Mouse (Mus musculus) spleen, adult 2 months (tissue): ENCODE measurements around the gene Fam219b. TPM values are rescaled to one million over a fixed set of nuclear protein-coding genes. Genes with fewer than 3 reads are reported as not detected.

Experiments used
- DNase-seq, 2 experiments: peaks; one replicate each; pipeline versions ENCODE4 v3.0.0 to v3.0.0-alpha.2; 2012 to 2021; ENCODE audit warnings: low spot score in 2 of 2, low read depth in 1 of 2
- H3K27ac ChIP-seq: fragments of 200-500 bp; 2 replicates; pipeline ENCODE4 v1.5.1; 2012; ENCODE audit warnings: low read length, inconsistent platforms; ENCODE audit not compliant: insufficient read depth
- H3K27me3 ChIP-seq: fragments of 200-500 bp; 2 replicates; pipeline ENCODE4 v1.6.1; 2012; ENCODE audit warnings: mild to moderate bottlenecking, moderate library complexity, low read length, inconsistent platforms; ENCODE audit not compliant: control insufficient read depth, insufficient read depth
- H3K36me3 ChIP-seq: fragments of 200-500 bp; 2 replicates; pipeline ENCODE4 v1.6.1; 2012; ENCODE audit warnings: mild to moderate bottlenecking, low read length, inconsistent platforms; ENCODE audit not compliant: control insufficient read depth, insufficient read depth
- H3K4me1 ChIP-seq: fragments of 200-500 bp; 2 replicates; pipeline ENCODE4 v1.6.1; 2011; ENCODE audit warnings: inconsistent platforms; ENCODE audit not compliant: control insufficient read depth, insufficient read depth, insufficient read length
- H3K4me3 ChIP-seq: fragments of 200-500 bp; 2 replicates; pipeline ENCODE4 v1.5.1; 2011; ENCODE audit warnings: mild to moderate bottlenecking, inconsistent platforms; ENCODE audit not compliant: insufficient read depth, insufficient read length; ENCODE audit errors: extremely low read depth
- CTCF ChIP-seq: fragments of 200-500 bp; IDR thresholded peaks from 2 replicates; pipeline ENCODE4 v1.5.1; 2011; ENCODE audit warnings: mild to moderate bottlenecking, inconsistent platforms; ENCODE audit not compliant: insufficient read depth, insufficient read length, insufficient replicate concordance; ENCODE audit errors: extremely low read depth
- POLR2A ChIP-seq: fragments of 200-500 bp; IDR thresholded peaks from 2 replicates; pipeline ENCODE4 v1.6.1; 2011; ENCODE audit warnings: low read depth, low read length, inconsistent platforms
- WGBS: fragments of 180-500 bp; shearing (Covaris S2); methylation state at CpG from one replicate; pipeline ENCODE4 v1.1.7; 2018; 5-methylcytosine and 5-hydroxymethylcytosine counted together
- polyA plus RNA-seq: library from polyadenylated mRNA; depleted of rRNA; stranded (reverse); fragments of >200 nt; gene quantifications from 2 replicates; pipeline ENCODE4 v1.2.3, GENCODE M21; 2012; rRNA removed

Gene Fam219b
- 4.1 and 14.5 TPM in 2 replicates for polyA plus RNA-seq

DNA sequence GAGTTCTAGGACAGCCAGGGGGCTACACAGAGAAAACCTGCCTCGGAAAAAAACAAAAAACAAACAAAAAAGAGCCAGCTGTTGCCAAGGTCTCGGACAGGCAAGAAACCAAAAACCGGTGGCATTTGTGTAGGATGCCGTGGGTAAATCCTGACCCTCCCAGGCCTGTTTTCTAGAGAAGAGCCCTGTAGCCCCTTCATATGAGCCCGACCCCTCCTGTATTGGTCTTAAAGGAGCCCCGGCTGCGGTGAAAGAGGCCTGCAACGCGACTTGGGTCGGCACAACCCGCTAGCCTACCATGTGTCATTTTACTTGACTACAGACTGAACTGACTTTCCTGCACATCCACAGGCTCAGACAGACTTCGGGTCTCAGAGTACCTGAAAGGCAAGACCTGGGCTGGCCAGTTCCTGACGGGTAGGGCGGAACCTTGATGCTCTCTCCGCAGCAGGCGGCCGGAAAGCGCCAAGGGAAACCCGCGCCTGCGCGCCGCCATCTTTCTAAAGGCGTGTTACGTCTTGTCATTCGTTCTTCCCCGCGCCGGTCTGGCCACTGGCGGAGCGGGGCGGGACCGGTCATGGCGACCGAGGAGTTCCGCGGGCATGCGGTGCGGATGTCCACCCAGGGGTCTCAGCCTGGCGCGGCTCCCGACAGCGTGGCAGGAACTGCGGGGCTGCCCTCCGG, at the start of gene Fam219b:
Fam219b (plus strand) TSS at position 485 of the 684 bp plus-strand sequence.
- peaks cover 2% of the 10 kb centered on the region; the same call in 1 of the 2 replicates for H3K4me1 ChIP-seq

GRCm38 (mm10) chr9:57487807-57488206, 49.5 kb upstream of the Fam219b start:
- Histone ChIP-seq H3K36me3 (no peaks in the 10 kb centered on the region), H3K4me3 (no peak overlapping the region), H3K27me3 (no peaks in the 10 kb centered on the region), H3K4me1 (no peaks in the 10 kb centered on the region), H3K27ac (no peak overlapping the region)
- TF ChIP-seq POLR2A (no peak), CTCF (no peak)
- no peak for DNase-seq
- WGBS, result 73% methylated on average over 7 of the region's 7 CpGs

More for the DNA sequence above, at the start of gene Fam219b:
- Histone ChIP-seq H3K27me3 (no peaks in the 10 kb centered on the region), H3K4me3 (peak within 1 kb of the TSS; percentile 59), H3K36me3 (peaks cover 4% of the 10 kb centered on the region), H3K27ac (peak within 1 kb of the TSS; percentile 37)
- WGBS, result 3% methylated on average over 45 of the region's 45 CpGs
- DNase-seq, result peak; percentile 51 to 85
- TF ChIP-seq CTCF (no peak), POLR2A (no peak; the same call in 1 of the 2 replicates)

DNA sequence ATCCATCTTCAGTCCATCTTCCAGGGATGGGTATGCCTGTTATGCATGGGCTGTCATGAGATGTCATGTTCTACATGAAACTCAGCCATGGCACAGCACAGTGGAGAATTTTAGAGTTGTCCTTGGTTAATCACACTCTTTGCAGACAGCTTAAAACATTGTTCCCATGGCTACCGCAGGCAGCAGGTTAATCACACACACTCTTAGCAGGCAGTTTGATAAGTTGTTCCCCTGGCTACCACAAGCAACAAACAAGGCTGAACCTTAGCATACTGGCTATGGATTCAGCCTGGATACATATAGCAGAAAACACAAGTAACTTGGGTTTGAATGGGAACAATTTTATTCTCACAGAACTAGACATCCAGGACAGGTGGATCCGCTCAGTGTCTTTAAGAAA, 43.8 kb upstream of the Fam219b start:
- Histone ChIP-seq H3K36me3 (no peaks in the 10 kb centered on the region), H3K27ac (no peak overlapping the region), H3K4me1 (no peaks in the 10 kb centered on the region), H3K4me3 (no peak overlapping the region), H3K27me3 (no peaks in the 10 kb centered on the region)
- 94% methylated on average over 2 of the region's 2 CpGs for WGBS
- DNase-seq, result no peak
- TF ChIP-seq CTCF, result no peak
- no peak for TF ChIP-seq POLR2A

- DNase-seq, result no peak
- Histone ChIP-seq H3K4me1 (no peaks in the 10 kb centered on the region), H3K4me3 (no peak overlapping the region), H3K36me3 (no peaks in the 10 kb centered on the region), H3K27ac (no peak overlapping the region), H3K27me3 (no peaks in the 10 kb centered on the region)
- TF ChIP-seq CTCF (no peak), POLR2A (no peak)
These were observed 42.4 kb upstream of the Fam219b start for GRCm38 (mm10) chr9:57494970-57495369.

DNA sequence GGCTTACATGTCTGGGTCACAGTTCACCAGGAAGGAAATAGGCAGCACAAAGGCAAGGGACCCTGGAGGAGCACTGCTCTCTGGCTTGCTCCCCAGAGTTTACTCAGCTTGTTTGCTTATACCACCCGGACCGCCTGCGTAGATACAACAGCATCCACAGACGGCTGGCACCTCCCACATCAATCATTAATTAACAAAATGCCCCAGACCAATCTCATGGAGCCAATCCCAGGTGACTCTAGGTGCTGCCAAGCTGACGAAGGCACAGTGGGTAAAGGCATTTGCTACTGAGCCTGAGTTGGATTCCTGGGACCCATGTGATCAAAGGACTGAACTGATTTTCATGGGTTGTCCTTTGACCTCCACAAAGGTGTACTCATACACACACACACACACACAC, 40.1 kb upstream of the Fam219b start:
- DNase-seq, result no peak
- Histone ChIP-seq H3K4me1 (no peaks in the 10 kb centered on the region), H3K36me3 (no peaks in the 10 kb centered on the region), H3K4me3 (no peak overlapping the region), H3K27ac (no peak overlapping the region), H3K27me3 (peaks cover 5% of the 10 kb centered on the region)
- WGBS, result 77% methylated on average over 5 of the region's 5 CpGs
- no peak for TF ChIP-seq POLR2A
- TF ChIP-seq CTCF, result no peak

DNA sequence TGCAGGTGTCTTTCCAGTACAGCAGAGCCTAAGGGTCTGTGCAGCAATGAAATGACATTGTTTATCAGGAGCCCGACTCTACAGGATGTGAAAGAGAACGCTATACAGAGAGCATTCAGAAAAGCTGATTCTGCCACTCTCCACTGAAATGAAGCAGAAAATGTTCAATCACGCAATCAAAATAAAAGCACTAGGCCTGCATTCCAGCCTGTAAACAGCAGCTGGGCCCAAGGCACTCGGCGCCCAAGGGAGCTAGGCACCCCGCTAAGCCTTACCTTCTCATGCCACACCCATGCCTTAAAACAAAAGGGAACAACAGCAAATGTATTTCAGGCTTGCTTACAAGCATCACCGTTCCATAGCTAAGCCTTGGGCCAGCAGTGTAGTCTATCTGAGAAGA, 38.8 kb upstream of the Fam219b start:
- 78% methylated on average over 7 of the region's 7 CpGs for WGBS
- H3K27ac ChIP-seq, result no peak overlapping the region
- H3K36me3 ChIP-seq, result no peaks in the 10 kb centered on the region
- no peaks in the 10 kb centered on the region for H3K4me1 ChIP-seq
- no peak overlapping the region for H3K4me3 ChIP-seq
- TF ChIP-seq POLR2A (no peak), CTCF (no peak)
- H3K27me3 ChIP-seq, result peaks cover 12% of the 10 kb centered on the region
- no peak for DNase-seq

DNA sequence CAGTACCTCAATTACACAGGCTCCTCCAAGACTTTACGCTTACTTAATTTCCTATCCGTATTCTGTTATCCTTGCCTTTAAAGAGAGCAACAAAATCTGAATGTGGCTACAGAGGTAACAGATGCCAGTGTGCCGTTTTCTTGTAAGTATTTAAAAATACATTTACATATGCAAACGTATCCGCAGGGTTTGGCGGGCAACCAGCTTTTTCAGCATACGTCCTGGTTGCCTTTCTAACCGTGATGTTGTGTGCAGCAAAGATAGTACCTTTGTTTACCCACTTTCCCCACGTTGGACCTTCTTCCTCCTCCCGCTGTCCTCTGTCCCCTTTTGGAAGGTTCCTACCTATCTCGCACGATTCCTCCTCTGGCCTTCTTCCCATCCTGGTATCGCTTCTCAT, 35.9 kb upstream of the Fam219b start:
- Histone ChIP-seq H3K27me3 (peaks cover 27% of the 10 kb centered on the region), H3K4me1 (peaks cover 8% of the 10 kb centered on the region), H3K4me3 (no peak overlapping the region), H3K36me3 (no peaks in the 10 kb centered on the region), H3K27ac (no peak overlapping the region)
- no peak for DNase-seq
- no peak for TF ChIP-seq POLR2A
- no peak for TF ChIP-seq CTCF
- 13% methylated on average over 13 of the region's 13 CpGs for WGBS
